Mouse (Mus musculus): Measurements from ENCODE around the gene Limd2. TPM values are rescaled to one million over a fixed set of nuclear protein-coding genes. Genes with fewer than 3 reads are reported as not detected.
A peak's percentile ranks its signal among the peaks of the same experiment; 100 is the strongest.

Gene Limd2
- polyA plus RNA-seq, 1 experiment from 2014 or later = 158 TPM

DNA sequence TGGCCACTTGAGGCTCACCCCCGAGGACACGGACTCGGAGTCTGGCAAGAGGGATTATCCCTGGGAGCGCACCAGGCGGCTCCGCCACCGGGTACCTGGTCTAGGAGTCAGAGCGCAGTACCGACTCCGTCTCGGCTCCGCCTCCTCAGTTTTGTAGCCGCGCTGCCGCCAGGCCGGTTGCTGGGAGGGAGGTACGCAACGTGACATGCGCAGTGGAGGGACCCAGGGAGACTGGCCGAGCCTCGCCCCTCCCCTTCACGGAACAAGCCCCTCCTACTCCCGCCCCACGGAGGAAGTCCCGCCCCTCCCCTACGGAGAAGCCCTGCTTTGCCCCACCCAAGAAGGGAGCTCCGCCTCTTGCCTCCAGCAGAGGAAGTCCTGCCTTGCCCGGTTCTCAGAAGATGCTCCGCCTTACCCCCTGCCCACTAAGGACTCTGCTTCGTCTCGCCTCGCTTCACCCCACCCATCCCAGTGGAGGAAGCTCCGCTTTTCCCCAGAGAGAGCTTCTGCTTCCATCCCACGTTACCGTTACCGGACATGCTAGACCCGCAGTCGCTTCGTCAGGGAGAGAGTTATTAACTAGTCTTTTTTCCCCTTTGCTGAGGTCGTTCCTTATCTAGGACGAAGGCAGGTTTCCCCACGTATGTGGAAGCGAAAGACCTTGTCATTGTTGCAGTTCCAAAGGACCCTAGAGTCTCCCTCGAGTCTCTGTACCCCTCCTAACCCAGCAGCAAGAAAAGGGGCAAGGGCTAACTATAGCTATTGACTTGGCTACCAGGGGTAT, 32.9 kb upstream of the Limd2 start:
- WGBS = under 1% methylated on average over 43 of the region's 44 CpGs
- H3K36me3 ChIP-seq (replicated peaks; ENCODE audit: control insufficient read depth, insufficient read depth) = peaks cover 23% of the 10 kb centered on the region
- H3K27ac ChIP-seq = peak overlapping the region; percentile 85
- peaks cover 10% of the 10 kb centered on the region; the same call in 1 of the 2 replicates for H3K4me1 ChIP-seq (replicated peaks; ENCODE audit: control insufficient read depth, insufficient read depth, low read length)
- H3K4me3 ChIP-seq (replicated peaks; ENCODE audit: low read length) = peak overlapping the region; percentile 69
- DNase-seq (ENCODE audit: low spot score) (peak; percentile 94), ATAC-seq (ENCODE audit: low FRiP score) (peak; percentile 96)
- no peaks in the 10 kb centered on the region for H3K9me3 ChIP-seq (ENCODE audit: control insufficient read depth, low read length)
- peak overlapping the region; percentile 71 for H3K4me2 ChIP-seq (replicated peaks)
- peak overlapping the region; percentile 71 for H3K9ac ChIP-seq
- H3K27me3 ChIP-seq (ENCODE audit: control insufficient read depth, insufficient read depth, low read length) = no peaks in the 10 kb centered on the region

DNA sequence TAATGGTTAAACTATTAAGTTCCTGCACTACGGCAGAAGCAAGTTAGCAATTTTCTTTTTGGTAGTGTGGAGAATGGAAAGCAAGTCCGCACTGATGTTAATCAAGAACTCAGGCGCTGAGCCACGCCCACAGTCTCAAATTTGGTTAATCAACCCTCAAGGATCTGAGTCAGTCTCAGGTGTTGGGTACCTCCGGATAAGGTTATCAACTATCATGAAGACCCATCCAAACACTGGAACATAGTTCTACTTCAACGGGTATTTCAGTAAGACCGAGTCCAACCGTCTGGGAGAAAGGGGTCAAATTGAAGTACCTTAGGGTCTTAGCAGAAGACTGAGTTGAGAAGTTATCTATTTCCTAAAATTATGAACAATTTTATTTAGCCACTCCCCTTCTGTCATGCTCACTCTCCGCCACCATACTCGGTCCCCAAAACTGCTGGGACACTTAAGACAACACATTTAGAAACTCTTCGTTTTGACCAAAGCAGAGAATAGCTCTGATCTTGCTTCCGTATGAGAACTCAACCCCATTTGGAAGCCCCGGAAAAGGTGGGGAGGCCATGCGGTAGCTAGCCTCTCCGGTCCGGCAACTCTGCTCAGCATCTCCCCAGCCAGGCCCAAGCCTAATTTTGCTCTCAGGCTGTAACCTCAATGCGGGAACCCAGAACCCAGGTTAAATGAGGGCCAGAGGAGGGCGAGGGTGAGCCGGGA, 32.2 kb upstream of the Limd2 start:
- Histone ChIP-seq H3K27me3 (ENCODE audit: control insufficient read depth, insufficient read depth, low read length) (no peaks in the 10 kb centered on the region), H3K4me2 (replicated peaks) (peak overlapping the region; percentile 71), H3K9ac (peak overlapping the region; percentile 71), H3K36me3 (replicated peaks; ENCODE audit: control insufficient read depth, insufficient read depth) (peaks cover 16% of the 10 kb centered on the region), H3K9me3 (ENCODE audit: control insufficient read depth, low read length) (no peaks in the 10 kb centered on the region), H3K27ac (peak overlapping the region; percentile 85), H3K4me3 (replicated peaks; ENCODE audit: low read length) (peak overlapping the region; percentile 69), H3K4me1 (replicated peaks; ENCODE audit: control insufficient read depth, insufficient read depth, low read length) (peaks cover 10% of the 10 kb centered on the region; the same call in 1 of the 2 replicates)
- peak; percentile 71 for ATAC-seq (ENCODE audit: low FRiP score)
- WGBS = 13% methylated on average over 19 of the region's 19 CpGs
- no peak for DNase-seq (ENCODE audit: low spot score)

DNA sequence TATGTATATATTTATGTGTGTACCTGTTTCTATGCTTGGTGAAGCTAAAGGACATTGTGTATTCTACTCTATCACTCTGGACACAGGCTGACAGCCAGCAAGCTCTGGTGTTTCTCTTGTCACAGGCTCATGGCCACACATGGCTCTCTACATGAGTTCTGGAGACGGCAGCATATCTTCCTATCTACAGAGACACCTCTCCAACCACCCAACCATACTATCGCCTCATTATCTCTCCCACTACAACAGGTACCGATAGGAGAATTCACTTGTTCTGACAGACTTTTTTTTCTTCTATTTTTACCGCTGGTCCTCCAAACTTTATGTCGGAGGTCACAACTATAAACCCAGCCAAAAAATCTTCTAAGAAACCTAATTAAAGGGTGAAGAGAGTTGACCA, 31.6 kb upstream of the Limd2 start:
- H3K4me2 ChIP-seq (replicated peaks) = peak overlapping the region; percentile 71
- ATAC-seq (ENCODE audit: low FRiP score) (no peak), DNase-seq (ENCODE audit: low spot score) (no peak)
- 90% methylated on average over 5 of the region's 5 CpGs for WGBS
- no peaks in the 10 kb centered on the region for H3K27me3 ChIP-seq (ENCODE audit: control insufficient read depth, insufficient read depth, low read length)
- peaks cover 10% of the 10 kb centered on the region; the same call in 1 of the 2 replicates for H3K4me1 ChIP-seq (replicated peaks; ENCODE audit: control insufficient read depth, insufficient read depth, low read length)
- peaks cover 10% of the 10 kb centered on the region; the same call in 1 of the 2 replicates for H3K36me3 ChIP-seq (replicated peaks; ENCODE audit: control insufficient read depth, insufficient read depth)
- no peaks in the 10 kb centered on the region for H3K9me3 ChIP-seq (ENCODE audit: control insufficient read depth, low read length)
- H3K4me3 ChIP-seq (replicated peaks; ENCODE audit: low read length) = peak overlapping the region; percentile 69
- H3K27ac ChIP-seq = no peak overlapping the region
- no peak overlapping the region for H3K9ac ChIP-seq

DNA sequence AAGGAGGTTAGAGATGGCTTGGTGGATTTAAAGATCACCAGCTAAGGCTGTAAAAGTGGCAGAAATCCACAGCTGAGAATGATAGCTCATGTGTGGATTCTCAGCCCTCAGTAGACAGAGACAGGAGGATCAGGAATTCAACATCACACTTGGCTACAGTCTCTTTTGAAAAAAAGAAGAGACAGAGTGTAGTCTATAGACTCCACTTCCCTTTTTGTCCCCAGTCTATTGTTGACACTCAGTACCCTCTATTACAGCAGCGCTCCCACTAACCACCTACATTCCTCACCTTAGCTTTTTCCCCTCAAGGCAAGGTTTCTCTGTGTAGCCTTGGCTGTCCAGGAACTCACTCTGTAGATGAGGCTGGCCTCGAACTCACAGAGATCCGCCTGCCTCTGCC, 31.1 kb upstream of the Limd2 start:
- DNase-seq (ENCODE audit: low spot score) = no peak
- Histone ChIP-seq H3K36me3 (replicated peaks; ENCODE audit: control insufficient read depth, insufficient read depth) (peaks cover 7% of the 10 kb centered on the region; the same call in 1 of the 2 replicates), H3K4me3 (replicated peaks; ENCODE audit: low read length) (no peak overlapping the region), H3K4me2 (replicated peaks) (no peak overlapping the region), H3K27me3 (ENCODE audit: control insufficient read depth, insufficient read depth, low read length) (no peaks in the 10 kb centered on the region), H3K27ac (no peak overlapping the region), H3K4me1 (replicated peaks; ENCODE audit: control insufficient read depth, insufficient read depth, low read length) (peaks cover 10% of the 10 kb centered on the region; the same call in 1 of the 2 replicates), H3K9ac (no peak overlapping the region), H3K9me3 (ENCODE audit: control insufficient read depth, low read length) (no peaks in the 10 kb centered on the region)
- WGBS = 99% methylated on average over 3 of the region's 3 CpGs
- no peak for ATAC-seq (ENCODE audit: low FRiP score)

DNA sequence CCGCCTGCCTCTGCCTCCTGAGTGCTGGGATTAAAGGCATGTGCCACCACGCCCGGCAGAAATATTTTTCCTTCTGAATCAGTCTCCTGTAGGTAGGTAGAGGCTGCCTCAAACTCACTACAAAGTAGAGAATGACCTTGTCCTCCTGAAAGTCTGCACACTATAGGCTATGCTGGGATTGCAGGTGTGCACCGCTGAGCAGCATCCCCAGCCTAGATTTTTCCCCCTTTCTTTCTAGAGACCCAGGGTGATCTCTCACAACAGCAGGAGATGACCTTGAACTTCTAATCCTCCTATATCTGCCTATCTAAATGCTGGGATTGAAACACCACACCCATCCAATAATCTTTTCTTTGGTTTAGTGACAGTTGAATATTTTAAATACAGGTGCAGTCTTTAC, 26.7 kb upstream of the Limd2 start:
- Histone ChIP-seq H3K4me1 (replicated peaks; ENCODE audit: control insufficient read depth, insufficient read depth, low read length) (peaks cover 2% of the 10 kb centered on the region; the same call in 1 of the 2 replicates), H3K9me3 (ENCODE audit: control insufficient read depth, low read length) (no peaks in the 10 kb centered on the region), H3K9ac (no peak overlapping the region), H3K4me3 (replicated peaks; ENCODE audit: low read length) (no peak overlapping the region), H3K4me2 (replicated peaks) (no peak overlapping the region), H3K36me3 (replicated peaks; ENCODE audit: control insufficient read depth, insufficient read depth) (peaks cover 29% of the 10 kb centered on the region), H3K27me3 (ENCODE audit: control insufficient read depth, insufficient read depth, low read length) (no peaks in the 10 kb centered on the region), H3K27ac (no peak overlapping the region)
- ATAC-seq (ENCODE audit: low FRiP score) (no peak), DNase-seq (ENCODE audit: low spot score) (no peak)
- WGBS = 96% methylated on average over 4 of the region's 4 CpGs

DNA sequence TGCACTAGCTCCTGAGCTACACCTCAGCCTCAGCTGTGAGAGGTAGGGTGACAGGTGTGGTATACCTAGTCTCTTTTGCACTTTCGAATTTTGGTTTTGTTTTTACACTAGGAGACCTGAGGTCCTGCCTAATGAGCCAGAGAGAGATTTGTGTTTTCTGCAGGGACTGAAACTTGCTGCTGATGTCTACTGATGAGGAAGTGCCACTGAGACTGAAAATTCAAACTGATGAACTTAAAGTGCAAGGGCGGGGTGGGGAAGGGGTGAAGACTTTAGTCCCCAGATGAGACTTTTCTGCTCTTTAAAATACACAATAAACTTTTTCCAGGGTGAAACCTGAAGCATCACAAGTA, 19.8 kb upstream of the Limd2 start:
- no peaks in the 10 kb centered on the region for H3K27me3 ChIP-seq (ENCODE audit: control insufficient read depth, insufficient read depth, low read length)
- peaks cover 38% of the 10 kb centered on the region for H3K36me3 ChIP-seq (replicated peaks; ENCODE audit: control insufficient read depth, insufficient read depth)
- H3K9me3 ChIP-seq (ENCODE audit: control insufficient read depth, low read length) = no peaks in the 10 kb centered on the region
- H3K4me3 ChIP-seq (replicated peaks; ENCODE audit: low read length) = no peak overlapping the region
- WGBS = 93% methylated on average over 2 of the region's 2 CpGs
- DNase-seq (ENCODE audit: low spot score) = no peak
- no peaks in the 10 kb centered on the region for H3K4me1 ChIP-seq (replicated peaks; ENCODE audit: control insufficient read depth, insufficient read depth, low read length)
- no peak for ATAC-seq (ENCODE audit: low FRiP score)
- no peak overlapping the region for H3K9ac ChIP-seq
- no peak overlapping the region for H3K27ac ChIP-seq
- H3K4me2 ChIP-seq (replicated peaks) = no peak overlapping the region

DNA sequence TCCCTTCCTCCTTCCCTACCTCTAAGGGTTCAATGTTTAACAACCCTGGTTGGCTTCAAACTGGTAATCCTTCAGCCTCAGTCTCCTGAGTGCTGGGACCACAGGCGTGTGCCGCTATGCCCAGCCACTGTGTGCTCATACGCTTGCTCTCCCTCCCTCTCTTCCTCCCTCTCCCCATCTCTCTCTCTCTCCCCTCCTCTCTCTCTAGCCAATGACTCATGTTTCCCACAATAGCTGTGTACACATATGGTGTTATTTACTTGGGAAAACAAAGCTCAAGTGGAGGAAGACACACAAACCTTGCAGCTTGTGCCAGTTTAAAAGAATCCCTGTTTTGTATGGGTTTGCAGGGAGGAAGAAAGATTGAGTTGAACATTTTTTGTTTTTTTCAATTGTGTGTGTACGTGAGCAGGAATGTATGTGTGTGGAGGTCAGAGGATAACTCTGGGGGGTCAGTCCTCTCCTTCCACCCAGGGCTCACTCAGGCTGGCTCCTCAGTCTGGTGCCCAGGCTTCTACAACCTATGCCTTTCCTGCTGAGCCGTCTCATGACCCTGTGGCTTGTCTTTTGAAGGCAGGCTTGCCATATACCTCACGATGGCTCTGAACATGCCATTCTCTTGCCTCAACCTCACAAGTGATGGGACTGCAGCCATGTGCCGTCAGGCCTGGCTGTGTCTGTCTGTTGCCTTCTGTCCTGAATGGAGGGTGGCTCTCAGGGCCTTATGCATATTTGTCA, 19.2 kb upstream of the Limd2 start:
- peaks cover 33% of the 10 kb centered on the region for H3K36me3 ChIP-seq (replicated peaks; ENCODE audit: control insufficient read depth, insufficient read depth)
- H3K9me3 ChIP-seq (ENCODE audit: control insufficient read depth, low read length) = no peaks in the 10 kb centered on the region
- H3K4me1 ChIP-seq (replicated peaks; ENCODE audit: control insufficient read depth, insufficient read depth, low read length) = no peaks in the 10 kb centered on the region
- H3K27ac ChIP-seq = no peak overlapping the region
- DNase-seq (ENCODE audit: low spot score) = no peak
- no peak for ATAC-seq (ENCODE audit: low FRiP score)
- H3K9ac ChIP-seq = no peak overlapping the region
- WGBS = 78% methylated on average over 7 of the region's 7 CpGs
- H3K27me3 ChIP-seq (ENCODE audit: control insufficient read depth, insufficient read depth, low read length) = no peaks in the 10 kb centered on the region
- H3K4me2 ChIP-seq (replicated peaks) = no peak overlapping the region
- no peak overlapping the region for H3K4me3 ChIP-seq (replicated peaks; ENCODE audit: low read length)

DNA sequence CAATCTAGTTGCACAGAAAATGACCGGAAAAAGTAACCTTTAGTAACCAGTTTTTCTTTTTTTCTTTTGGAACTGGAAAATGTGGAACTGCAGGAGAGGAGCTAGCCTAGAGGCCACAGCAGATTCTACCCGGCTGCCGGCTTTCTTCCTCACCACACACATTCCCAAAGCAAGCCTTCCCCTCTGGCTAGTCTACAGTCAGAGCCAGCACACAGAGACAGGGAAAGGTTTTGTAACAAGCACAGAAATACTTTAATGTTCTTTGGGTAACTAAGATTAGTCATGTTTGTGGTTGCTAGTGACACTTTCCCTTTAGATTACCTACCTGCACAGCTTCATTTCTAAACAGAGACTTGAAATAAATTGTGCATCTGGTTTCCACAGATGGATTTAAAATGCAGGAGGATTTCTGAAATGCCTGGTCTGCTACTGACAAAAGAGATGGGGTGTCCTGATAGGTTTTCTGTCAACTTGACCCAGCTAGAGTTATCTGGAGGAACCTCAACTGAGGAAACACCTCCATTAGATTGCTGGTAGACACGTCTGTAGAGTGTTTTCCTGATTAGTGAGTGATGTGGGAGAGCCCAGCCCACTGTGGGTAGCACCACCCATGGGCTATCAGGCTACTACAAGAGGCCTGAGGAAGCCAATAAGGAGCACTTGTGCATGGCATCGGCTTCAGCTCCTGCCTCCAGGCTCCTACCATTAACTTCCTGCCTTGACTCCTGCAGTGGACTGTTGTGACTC, 17.5 kb upstream of the Limd2 start:
- no peak overlapping the region for H3K9ac ChIP-seq
- WGBS = 84% methylated on average over 5 of the region's 5 CpGs
- ATAC-seq (ENCODE audit: low FRiP score) = no peak

More for the DNA sequence above, 17.5 kb upstream of the Limd2 start:
- Histone ChIP-seq H3K27me3 (ENCODE audit: control insufficient read depth, insufficient read depth, low read length) (no peaks in the 10 kb centered on the region), H3K9me3 (ENCODE audit: control insufficient read depth, low read length) (no peaks in the 10 kb centered on the region), H3K4me1 (replicated peaks; ENCODE audit: control insufficient read depth, insufficient read depth, low read length) (no peaks in the 10 kb centered on the region), H3K4me2 (replicated peaks) (no peak overlapping the region), H3K36me3 (replicated peaks; ENCODE audit: control insufficient read depth, insufficient read depth) (peaks cover 19% of the 10 kb centered on the region), H3K27ac (no peak overlapping the region), H3K4me3 (replicated peaks; ENCODE audit: low read length) (no peak overlapping the region)
- no peak for DNase-seq (ENCODE audit: low spot score)
